Mouse (Mus musculus): ENCODE results near the gene Serping1. TPM values are rescaled to one million over a fixed set of nuclear protein-coding genes. Genes with fewer than 3 reads are reported as not detected.

Serping1 gene
- total and polyA plus RNA-seq, 3 experiments = not detected

- TF ChIP-seq MAZ (IDR thresholded peaks at IDR 0.05; ENCODE audit: low read depth, low read length) (no peak), ZNF384 (IDR thresholded peaks at IDR 0.05; ENCODE audit: low read depth, low read length) (no peak), CHD2 (IDR thresholded peaks at IDR 0.05; ENCODE audit: low read length) (no peak), ZC3H11A (IDR thresholded peaks at IDR 0.05; ENCODE audit: low read depth, low read length) (no peak), MYC (IDR thresholded peaks at IDR 0.05; ENCODE audit: low read depth, low read length) (no peak), ZMIZ1 (IDR thresholded peaks at IDR 0.05; ENCODE audit: low read depth, low read length) (no peak), PAX5 (IDR thresholded peaks at IDR 0.05; ENCODE audit: low read length) (no peak), JUND (conservative IDR thresholded peaks at IDR 0.05; ENCODE audit: low read depth, low read length) (no peak), USF2 (conservative IDR thresholded peaks at IDR 0.05; ENCODE audit: low read depth, low read length) (no peak), JUN (IDR thresholded peaks at IDR 0.05; ENCODE audit: insufficient read depth, low read depth, low read length) (no peak), GABPA (IDR thresholded peaks at IDR 0.05; ENCODE audit: insufficient replicate concordance, low read depth, low read length) (no peak), E2F4 (IDR thresholded peaks at IDR 0.05; ENCODE audit: insufficient replicate concordance, low read depth, low read length) (no peak), CHD1 (IDR thresholded peaks at IDR 0.05; ENCODE audit: low read depth, low read length) (no peak), KAT2A (IDR thresholded peaks at IDR 0.05; ENCODE audit: insufficient replicate concordance, low read length) (no peak), UBTF (IDR thresholded peaks at IDR 0.05; ENCODE audit: low read depth, low read length) (no peak)
- no peak overlapping the region for H3K4me2 ChIP-seq (ENCODE audit: insufficient read depth, low read depth, poor library complexity, severe bottlenecking)
- no peaks in the 10 kb centered on the region for H3K36me3 ChIP-seq (replicated peaks in 1 of 2; ENCODE audit: control insufficient read depth in 1 of 2, insufficient read depth in 1 of 2, low read length in 1 of 2)
- no peak for DNase-seq (ENCODE audit: extremely low read depth)
- no peak overlapping the region for H3K27ac ChIP-seq (ENCODE audit: insufficient read depth, low read depth)
- H3K4me1 ChIP-seq (ENCODE audit: control insufficient read depth in 1 of 2, insufficient read depth in 2 of 2) = peaks cover 0 to 10% of the 10 kb centered on the region in 2 experiments; a peak in 2 of 4 replicates
- H3K27me3 ChIP-seq (replicated peaks) = no peaks in the 10 kb centered on the region
- dilution Hi-C loops (cut with MboI; ENCODE audit: extremely low pct_ligation_motif_present, extremely low pct_unique_long_range_greater_than_20kb, low sequenced_read_pairs) = no loop called here
- H3K9me3 ChIP-seq (replicated peaks; ENCODE audit: low read length) = peaks cover 13% of the 10 kb centered on the region
- H3K79me2 ChIP-seq (replicated peaks; ENCODE audit: control insufficient read depth, extremely low read depth, insufficient read depth, poor library complexity, severe bottlenecking) = no peaks in the 10 kb centered on the region
- no peak overlapping the region for H3K9ac ChIP-seq (ENCODE audit: insufficient read depth, low read depth)
- in situ Hi-C loops (cut with MboI; ENCODE audit: low pct_ligation_motif_present, low pct_unique_long_range_greater_than_20kb, low sequenced_read_pairs) = no loop called here
- H3K4me3 ChIP-seq (replicated peaks in 1 of 3; ENCODE audit: low read depth in 2 of 3, low read length in 2 of 3, poor library complexity in 1 of 3) = no peak overlapping the region
Measured at GRCm38 (mm10) chr2:84793871-84794270, 18.6 kb upstream of the Serping1 start.

- H3K36me3 ChIP-seq (replicated peaks in 1 of 2; ENCODE audit: control insufficient read depth in 1 of 2, insufficient read depth in 1 of 2, low read length in 1 of 2) = no peaks in the 10 kb centered on the region
- TF ChIP-seq ELF1 (IDR thresholded peaks at IDR 0.05; ENCODE audit: low read depth, low read length) (no peak), POLR2AphosphoS2 (IDR thresholded peaks at IDR 0.05; ENCODE audit: low read depth, low read length) (no peak)
- H3K79me2 ChIP-seq (replicated peaks; ENCODE audit: control insufficient read depth, extremely low read depth, insufficient read depth, poor library complexity, severe bottlenecking) = no peaks in the 10 kb centered on the region
- peaks cover 0 to 8% of the 10 kb centered on the region in 2 experiments; a peak in 2 of 4 replicates for H3K4me1 ChIP-seq (ENCODE audit: control insufficient read depth in 1 of 2, insufficient read depth in 2 of 2)
- dilution Hi-C loops (cut with MboI; ENCODE audit: extremely low pct_ligation_motif_present, extremely low pct_unique_long_range_greater_than_20kb, low sequenced_read_pairs) = no loop called here
- DNase-seq (ENCODE audit: extremely low read depth) = no peak
- H3K27ac ChIP-seq (ENCODE audit: insufficient read depth, low read depth) = no peak overlapping the region
- H3K9ac ChIP-seq (ENCODE audit: insufficient read depth, low read depth) = no peak overlapping the region
- no peak overlapping the region for H3K4me2 ChIP-seq (ENCODE audit: insufficient read depth, low read depth, poor library complexity, severe bottlenecking)
- no peak overlapping the region for H3K4me3 ChIP-seq (replicated peaks in 1 of 3; ENCODE audit: low read depth in 2 of 3, low read length in 2 of 3, poor library complexity in 1 of 3)
- no peaks in the 10 kb centered on the region for H3K27me3 ChIP-seq (replicated peaks)
- in situ Hi-C loops (cut with MboI; ENCODE audit: low pct_ligation_motif_present, low pct_unique_long_range_greater_than_20kb, low sequenced_read_pairs) = no loop called here
- H3K9me3 ChIP-seq (replicated peaks; ENCODE audit: low read length) = peaks cover 13% of the 10 kb centered on the region
Measured at GRCm38 (mm10) chr2:84793154-84793553, 17.9 kb upstream of the Serping1 start.

Measured in CH12.LX (cell line).